Mouse (Mus musculus): ENCODE data around the gene Cxcl15. TPM values are rescaled to one million over a fixed set of nuclear protein-coding genes. Genes with fewer than 3 reads are reported as not detected.
"Not testable (repeated sequence)": the region's sequence is repeated elsewhere in the genome, so short reads cannot be mapped to it uniquely, and the experiment has no call there.

Cxcl15 gene
- polyA plus RNA-seq, 1 experiment from 2014 or later: not detected

- ATAC-seq: no peak
Observed at GRCm38 (mm10) chr5:90806050-90806449, 11.7 kb downstream of the Cxcl15 start.

DNA sequence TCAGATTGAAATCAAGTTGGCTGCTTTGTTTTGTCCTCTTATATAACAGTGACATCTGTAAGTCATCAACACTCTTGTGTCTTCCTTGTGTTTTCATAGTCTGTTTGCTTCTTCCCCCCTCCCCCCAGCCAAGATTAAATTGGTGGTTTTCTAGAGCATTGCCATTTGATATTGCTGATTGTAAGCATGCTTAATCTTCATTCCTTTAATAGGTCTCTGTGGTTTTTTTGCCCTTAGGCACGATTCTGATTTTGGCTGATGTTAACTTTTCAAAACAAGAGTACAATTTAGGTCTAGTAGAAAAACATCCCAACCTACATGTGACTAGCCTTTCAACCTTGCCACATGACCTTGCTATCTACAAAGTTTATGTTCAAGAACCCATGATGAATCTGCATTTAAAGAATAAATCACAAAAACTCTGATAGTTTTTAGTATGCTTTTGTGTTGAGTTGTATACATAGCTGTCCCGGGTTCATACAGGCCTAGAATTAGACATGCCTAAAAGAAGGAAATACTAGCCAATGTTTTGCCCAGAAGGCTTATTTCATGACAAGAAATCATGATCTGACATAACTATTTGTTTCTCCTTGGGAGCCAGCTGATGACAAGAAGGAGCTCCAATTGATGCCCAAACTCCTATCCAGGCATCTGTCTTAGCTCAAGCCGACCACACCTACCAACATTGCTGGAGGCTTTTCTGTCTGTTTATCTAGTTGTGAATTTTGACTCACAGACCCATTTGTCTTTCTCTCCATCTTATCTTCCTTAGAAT lies 13.0 kb downstream of the Cxcl15 start:
- ATAC-seq: no peak
- no peaks in the 10 kb centered on the region for H3K4me1 ChIP-seq

More at GRCm38 (mm10) chr5:90806050-90806449, 11.7 kb downstream of the Cxcl15 start:
- Histone ChIP-seq H3K36me3 (ENCODE audit: poor library complexity, severe bottlenecking) (no peaks in the 10 kb centered on the region), H3K27me3 (no peaks in the 10 kb centered on the region), H3K4me1 (no peaks in the 10 kb centered on the region), H3K4me3 (no peak overlapping the region), H3K9ac (no peak overlapping the region), H3K27ac (no peak overlapping the region), H3K4me2 (no peak overlapping the region), H3K9me3 (replicated peaks) (no peaks in the 10 kb centered on the region)

DNA sequence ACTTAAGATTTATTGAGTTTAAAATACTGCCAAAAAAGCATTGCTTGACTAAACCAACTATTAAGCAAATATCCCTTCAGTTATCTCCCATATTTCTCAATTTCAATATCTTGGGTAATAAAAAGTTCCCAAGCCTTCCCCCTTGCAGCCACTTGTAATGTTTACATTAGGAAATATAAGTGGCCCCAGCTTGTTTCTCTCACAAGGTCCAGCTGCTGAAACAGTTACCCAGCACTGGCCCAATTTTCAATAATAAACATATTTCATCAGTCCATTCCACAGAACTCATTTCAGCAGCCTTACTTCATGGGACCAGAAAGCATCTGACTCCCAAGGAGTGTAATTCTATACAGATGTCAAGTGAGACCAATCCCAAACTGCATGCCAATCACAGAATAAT lies 25.4 kb downstream of the Cxcl15 start:
- H3K9me3 ChIP-seq (replicated peaks): no peaks in the 10 kb centered on the region
- no peak overlapping the region for H3K27ac ChIP-seq
- H3K9ac ChIP-seq: no peak overlapping the region
- no peak overlapping the region for H3K4me2 ChIP-seq
- H3K27me3 ChIP-seq: no peaks in the 10 kb centered on the region
- no peaks in the 10 kb centered on the region for H3K4me1 ChIP-seq
- H3K36me3 ChIP-seq (ENCODE audit: poor library complexity, severe bottlenecking): no peaks in the 10 kb centered on the region
- no peak overlapping the region for H3K4me3 ChIP-seq
- ATAC-seq: no peak

More for the DNA sequence above, 13.0 kb downstream of the Cxcl15 start:
- no peak overlapping the region for H3K4me3 ChIP-seq
- H3K9me3 ChIP-seq (replicated peaks): no peaks in the 10 kb centered on the region
- H3K27me3 ChIP-seq: no peaks in the 10 kb centered on the region
- no peak overlapping the region for H3K9ac ChIP-seq
- H3K36me3 ChIP-seq (ENCODE audit: poor library complexity, severe bottlenecking): no peaks in the 10 kb centered on the region
- WGBS: 87% methylated on average over 3 of the region's 3 CpGs
- no peak overlapping the region for H3K27ac ChIP-seq
- H3K4me2 ChIP-seq: no peak overlapping the region

DNA sequence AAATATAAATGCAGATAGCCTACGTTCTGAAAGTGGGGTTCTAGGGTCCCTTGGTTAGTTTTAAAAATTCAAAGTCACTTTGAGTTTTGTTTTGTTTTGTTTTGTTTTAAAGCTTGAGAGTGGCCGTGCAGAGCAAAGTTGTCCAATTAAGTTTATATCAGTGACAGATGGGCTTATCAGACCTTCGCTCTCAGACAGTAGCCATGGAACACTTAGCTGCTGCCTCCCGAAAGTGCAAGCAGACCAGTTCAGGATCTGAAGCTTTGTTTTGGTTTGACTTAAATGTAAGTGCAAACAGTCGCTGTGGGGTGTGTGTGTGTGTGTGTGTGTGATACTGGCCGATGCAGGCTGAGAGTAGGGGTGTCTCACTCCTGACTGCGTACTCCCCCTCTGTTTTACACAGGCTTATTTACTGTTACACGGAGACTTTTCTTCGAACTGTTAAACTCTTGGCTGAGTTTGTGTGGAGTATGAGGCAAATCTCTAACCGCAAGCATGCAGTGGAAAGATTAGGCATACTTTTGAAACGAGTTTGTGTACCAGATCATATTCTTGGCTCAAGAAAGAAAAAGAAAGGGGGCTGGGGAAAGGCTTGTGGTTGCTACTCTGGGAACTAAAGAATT lies 37.9 kb downstream of the Cxcl15 start:
- Histone ChIP-seq H3K4me2 (no peak overlapping the region), H3K4me1 (no peaks in the 10 kb centered on the region), H3K27me3 (no peaks in the 10 kb centered on the region), H3K27ac (no peak overlapping the region), H3K9ac (no peak overlapping the region), H3K4me3 (no peak overlapping the region), H3K36me3 (ENCODE audit: poor library complexity, severe bottlenecking) (no peaks in the 10 kb centered on the region), H3K9me3 (replicated peaks) (no peaks in the 10 kb centered on the region)
- no peak for ATAC-seq
- 87% methylated on average over 11 of the region's 11 CpGs for WGBS

DNA sequence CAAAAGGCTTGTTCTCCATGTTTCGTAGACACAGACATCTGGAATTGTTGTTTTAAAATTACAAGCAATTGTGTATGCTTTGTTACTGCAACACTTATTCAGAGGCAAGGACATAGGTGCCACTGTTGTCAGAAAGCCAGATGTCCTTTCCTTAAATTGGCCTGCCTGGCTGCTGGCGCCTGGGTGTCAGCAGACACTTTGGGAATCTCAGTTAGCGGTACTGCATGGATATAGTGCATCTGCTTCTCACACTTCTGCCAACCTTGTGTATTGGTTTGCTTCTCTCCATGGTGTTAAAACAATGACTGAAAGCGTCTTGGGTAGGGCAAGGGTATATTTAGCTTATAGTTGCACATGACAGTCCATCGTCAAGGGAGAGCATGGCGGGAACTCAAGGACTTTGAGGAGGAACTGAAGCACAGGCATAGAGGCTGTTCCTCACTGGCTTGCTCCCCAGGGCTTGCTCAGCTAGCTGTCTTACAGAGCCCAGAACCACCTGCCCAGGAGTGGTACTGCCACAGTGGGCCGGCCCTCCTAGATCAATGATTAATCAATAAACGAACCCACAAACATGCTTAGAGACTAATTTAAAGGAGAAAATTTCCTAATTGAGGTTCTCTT lies 38.5 kb downstream of the Cxcl15 start:
- no peaks in the 10 kb centered on the region for H3K9me3 ChIP-seq (replicated peaks)
- no peak overlapping the region for H3K4me3 ChIP-seq
- ATAC-seq: no peak
- no peaks in the 10 kb centered on the region for H3K36me3 ChIP-seq (ENCODE audit: poor library complexity, severe bottlenecking)
- H3K4me1 ChIP-seq: no peaks in the 10 kb centered on the region
- no peaks in the 10 kb centered on the region for H3K27me3 ChIP-seq
- H3K9ac ChIP-seq: no peak overlapping the region
- H3K27ac ChIP-seq: no peak overlapping the region
- no peak overlapping the region for H3K4me2 ChIP-seq
- WGBS: 92% methylated on average over 8 of the region's 8 CpGs

DNA sequence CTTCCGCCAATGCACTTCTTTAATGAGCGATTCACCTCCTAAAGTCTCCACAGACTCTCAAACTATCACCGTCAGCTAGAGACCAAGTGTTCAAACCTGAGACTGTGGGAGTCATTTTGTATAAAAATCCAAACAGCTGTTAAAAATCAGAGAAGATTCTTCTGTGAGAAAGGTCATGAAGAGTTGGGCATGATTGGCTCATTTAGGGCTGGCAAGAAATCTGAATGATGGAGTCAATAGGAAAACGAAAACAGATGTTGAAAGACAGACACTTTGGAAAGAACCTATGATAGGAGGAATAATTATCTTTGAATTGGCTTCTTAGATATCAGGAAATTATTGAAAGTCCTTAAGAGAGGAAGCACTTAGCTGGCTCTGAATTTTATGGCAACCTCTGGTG lies 40.1 kb downstream of the Cxcl15 start:
- H3K4me2 ChIP-seq: no peak overlapping the region
- no peaks in the 10 kb centered on the region for H3K4me1 ChIP-seq
- H3K27me3 ChIP-seq: no peaks in the 10 kb centered on the region
- no peak overlapping the region for H3K9ac ChIP-seq
- no peaks in the 10 kb centered on the region for H3K36me3 ChIP-seq (ENCODE audit: poor library complexity, severe bottlenecking)
- ATAC-seq: no peak
- H3K9me3 ChIP-seq (replicated peaks): no peaks in the 10 kb centered on the region
- no peak overlapping the region for H3K27ac ChIP-seq
- WGBS: 89% methylated on average over 4 of the region's 4 CpGs
- no peak overlapping the region for H3K4me3 ChIP-seq

- H3K9ac ChIP-seq: no peak overlapping the region
- no peaks in the 10 kb centered on the region for H3K9me3 ChIP-seq (replicated peaks)
- no peak overlapping the region for H3K4me3 ChIP-seq
- ATAC-seq: no peak
- H3K4me2 ChIP-seq: no peak overlapping the region
- WGBS: 85% methylated on average over 5 of the region's 5 CpGs
- H3K27ac ChIP-seq: no peak overlapping the region
- no peaks in the 10 kb centered on the region for H3K4me1 ChIP-seq
- no peaks in the 10 kb centered on the region for H3K36me3 ChIP-seq (ENCODE audit: poor library complexity, severe bottlenecking)
- H3K27me3 ChIP-seq: no peaks in the 10 kb centered on the region
Observed at GRCm38 (mm10) chr5:90838582-90838981, 44.2 kb downstream of the Cxcl15 start.

- no peak overlapping the region for H3K9ac ChIP-seq
- 72% methylated on average over 7 of the region's 7 CpGs for WGBS
- no peaks in the 10 kb centered on the region for H3K27me3 ChIP-seq
- H3K9me3 ChIP-seq (replicated peaks): no peaks in the 10 kb centered on the region
- H3K4me2 ChIP-seq: no peak overlapping the region
- ATAC-seq: no peak
- H3K4me3 ChIP-seq: no peak overlapping the region
- H3K4me1 ChIP-seq: no peaks in the 10 kb centered on the region
- H3K27ac ChIP-seq: no peak overlapping the region
- no peaks in the 10 kb centered on the region for H3K36me3 ChIP-seq (ENCODE audit: poor library complexity, severe bottlenecking)
Observed at GRCm38 (mm10) chr5:90840902-90841869, 46.9 kb downstream of the Cxcl15 start.

DNA sequence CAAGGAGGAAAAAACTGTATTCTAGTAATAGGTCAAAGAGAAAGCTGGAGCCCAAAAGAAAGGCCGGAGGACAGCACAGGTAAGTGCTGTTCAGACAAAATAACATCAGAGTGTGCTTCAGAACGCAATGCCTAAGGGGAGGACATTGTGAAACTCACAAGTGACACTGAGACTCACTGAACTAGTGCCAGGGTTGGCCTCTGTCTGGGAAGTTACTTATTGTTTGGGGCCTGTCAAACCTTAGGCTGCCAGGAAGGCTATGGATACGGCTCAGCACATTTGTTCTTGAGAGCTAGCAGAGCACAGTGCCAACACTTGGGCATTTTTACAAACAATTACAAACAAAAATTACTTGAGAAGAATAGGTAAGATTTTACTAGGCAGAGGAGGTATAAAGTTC lies 49.6 kb downstream of the Cxcl15 start:
- no peaks in the 10 kb centered on the region for H3K4me1 ChIP-seq
- no peak for ATAC-seq
- no peaks in the 10 kb centered on the region for H3K9me3 ChIP-seq (replicated peaks)
- no peak overlapping the region for H3K9ac ChIP-seq
- H3K27me3 ChIP-seq: no peaks in the 10 kb centered on the region
- H3K4me3 ChIP-seq: no peak overlapping the region
- no peak overlapping the region for H3K4me2 ChIP-seq
- no peaks in the 10 kb centered on the region for H3K36me3 ChIP-seq (ENCODE audit: poor library complexity, severe bottlenecking)
- H3K27ac ChIP-seq: no peak overlapping the region
- 87% methylated on average over 3 of the region's 3 CpGs for WGBS

- not testable (repeated sequence) for H3K36me3 ChIP-seq (ENCODE audit: poor library complexity, severe bottlenecking); H3K4me1 ChIP-seq; H3K27ac ChIP-seq; H3K9ac ChIP-seq; H3K4me3 ChIP-seq; H3K9me3 ChIP-seq (replicated peaks); ATAC-seq; H3K4me2 ChIP-seq; H3K27me3 ChIP-seq
- 93% methylated on average over 7 of the region's 7 CpGs for WGBS
Observed at GRCm38 (mm10) chr5:90850096-90850495, 55.8 kb downstream of the Cxcl15 start.

GRCm38 (mm10) chr5:90851391-90851790 lies 57.1 kb downstream of the Cxcl15 start:
- not testable (repeated sequence) for H3K27ac ChIP-seq; H3K4me1 ChIP-seq; H3K4me2 ChIP-seq; H3K36me3 ChIP-seq (ENCODE audit: poor library complexity, severe bottlenecking); H3K4me3 ChIP-seq; H3K9ac ChIP-seq; ATAC-seq; H3K9me3 ChIP-seq (replicated peaks); H3K27me3 ChIP-seq
- WGBS: 94% methylated on average over 11 of the region's 11 CpGs
